Mouse (Mus musculus) ES-Bruce4 (cell line): Measurements from ENCODE around the gene H2al1k.
"Not testable (repeated sequence)": the region's sequence is repeated elsewhere in the genome, so short reads cannot be mapped to it uniquely, and the experiment has no call there.

Experiments
- EP300 ChIP-seq: IDR thresholded peaks from 2 replicates; pipeline ENCODE4 v1.6.1; 2011; ENCODE audit warnings: low read depth, low read length; ENCODE audit not compliant: insufficient read depth
- POLR2A ChIP-seq: IDR thresholded peaks from one replicate; pipeline ENCODE4 v1.8.1; 2011; ENCODE audit warnings: low read length; ENCODE audit not compliant: insufficient read depth

- TF ChIP-seq EP300, POLR2A: not testable (repeated sequence)
Measured at GRCm38 (mm10) chrX:9327954-9328353, 22.5 kb upstream of the H2al1k start.
